Mouse (Mus musculus) left cerebral cortex, postnatal 14 days (tissue): ENCODE data around the gene Ncan. TPM values are rescaled to one million over a fixed set of nuclear protein-coding genes. Genes with fewer than 3 reads are reported as not detected.

Experiments used
- microRNA-seq, 2 experiments: library from miRNA; unstranded; fragments of <30 nt; microRNA quantifications; one replicate each; pipeline ENCODE4 v1.2.0; 2022
- total RNA-seq, 2 experiments: library from RNA; stranded (reverse); gene quantifications; 2 replicates each; pipeline ENCODE4 v1.2.3; 2021

Ncan gene
- total RNA-seq, 2 experiments from 2014 or later: 342 to 344 TPM

Small RNAs within 50 kb of the gene (microRNA-seq; reads per million reads assigned to microRNA genes)
- 15.5 to 20.6 reads per million in 2 experiments for gene Mir7066

Other genes with a start within 250 kb of the Ncan start
- 1 to 10 TPM; 1.9 to 2.2 TPM for gene Cilp2, start 233.2 kb downstream of the Ncan start, total RNA-seq
- gene Tssk6, start 218.7 kb downstream of the Ncan start, total RNA-seq: under 1 TPM in 1 of 2 experiments, not detected in 1; 0.34 TPM
- gene Ndufa13, start 218.3 kb downstream of the Ncan start, total RNA-seq: 100 to 1,000 TPM; 126 to 135 TPM
- gene Yjefn3, start 218.2 kb downstream of the Ncan start, total RNA-seq: 10 to 100 TPM; 23.4 to 29.8 TPM
- 10 to 100 TPM; 23.1 to 25.2 TPM for gene Gatad2a, start 124.5 kb downstream of the Ncan start, total RNA-seq
- 10 to 100 TPM; 82.8 to 83.3 TPM for gene Mau2, start 78.1 kb downstream of the Ncan start, total RNA-seq
- 10 to 100 TPM; 47.7 to 52.0 TPM for gene Sugp1, start 78.1 kb downstream of the Ncan start, total RNA-seq
- 1 to 10 TPM; 1.7 to 2.4 TPM for gene Tm6sf2, start 47.9 kb downstream of the Ncan start, total RNA-seq
- gene Hapln4, start 37.4 kb downstream of the Ncan start, total RNA-seq: 10 to 100 TPM; 17.9 to 20.9 TPM
- gene Nr2c2ap, start 10.5 kb upstream of the Ncan start, total RNA-seq: 10 to 100 TPM; 25.5 to 28.1 TPM
- 1 to 10 TPM; 9.2 to 9.6 TPM for gene Rfxank, start 18.3 kb upstream of the Ncan start, total RNA-seq
- 10 to 100 TPM; 44.3 to 48.7 TPM for gene Borcs8, start 18.6 kb upstream of the Ncan start, total RNA-seq
- not detected for gene Mef2b, start 18.8 kb upstream of the Ncan start, total RNA-seq
- 10 to 100 TPM; 51.3 to 53.2 TPM for gene Tmem161a, start 51.5 kb upstream of the Ncan start, total RNA-seq
- 10 to 100 TPM; 32.7 to 34.5 TPM for gene Slc25a42, start 91.4 kb upstream of the Ncan start, total RNA-seq
- gene Sugp2, start 113.4 kb upstream of the Ncan start, total RNA-seq: 100 to 1,000 TPM; 116 to 117 TPM
- gene Armc6, start 113.6 kb upstream of the Ncan start, total RNA-seq: 10 to 100 TPM; 57.1 to 68.7 TPM
- 10 to 100 TPM; 10.5 to 12.9 TPM for gene Homer3, start 162.0 kb upstream of the Ncan start, total RNA-seq
- gene Ddx49, start 181.6 kb upstream of the Ncan start, total RNA-seq: 10 to 100 TPM; 43.5 to 44.6 TPM
- gene Cope, start 181.6 kb upstream of the Ncan start, total RNA-seq: 100 to 1,000 TPM; 122 to 132 TPM
- 100 to 1,000 TPM; 118 to 126 TPM for gene Cers1, start 194.9 kb upstream of the Ncan start, total RNA-seq
- 10 to 100 TPM; 15.4 to 20.8 TPM for gene Gdf1, start 208.9 kb upstream of the Ncan start, total RNA-seq
- 10 to 100 TPM; 49.8 to 53.4 TPM for gene Upf1, start 232.4 kb upstream of the Ncan start, total RNA-seq